Mouse (Mus musculus) small intestine, adult 2 months (tissue): ENCODE data around the gene Gm44511.

ENCODE experiments used
- CTCF ChIP-seq: fragments of 200-500 bp; IDR thresholded peaks from 2 replicates; pipeline ENCODE4 v1.5.1; 2012; ENCODE audit warnings: low read depth, mild to moderate bottlenecking, control low read depth, inconsistent platforms, low read length, moderate library complexity, mixed read lengths; ENCODE audit not compliant: insufficient replicate concordance, insufficient read length; ENCODE audit errors: extremely low read depth
- POLR2A ChIP-seq: fragments of 200-500 bp; IDR thresholded peaks from 2 replicates; pipeline ENCODE4 v1.6.1; 2012; ENCODE audit warnings: low read depth, mild to moderate bottlenecking, control low read depth, inconsistent platforms, low read length, moderate library complexity

- TF ChIP-seq CTCF (peak; percentile 75; the same call in 1 of the 2 replicates), POLR2A (no peak)
Measured at GRCm38 (mm10) chr6:128849902-128850301, 23.8 kb upstream of the Gm44511 start.
